Comparison of ENCODE assay signal across 8 mouse cellular contexts in genomic region chr11:119083724-119084445, GRCm38 (mm10). TPM values are rescaled to one million over a fixed set of nuclear protein-coding genes. Genes with fewer than 3 reads are reported as not detected.
DNase-seq lines count a peak whose midpoint lies in the region; ATAC-seq lines count a peak whose summit lies in the region.

No protein-coding gene starts in this region.

- H3K9me3 ChIP-seq in heart, embryonic 12.5 days (replicated peaks), result no peaks in the 10 kb centered on the region
- H3K9me3 ChIP-seq in liver, embryonic 15.5 days (replicated peaks), result no peaks in the 10 kb centered on the region

- DNase-seq in urinary bladder, adult 18-20 months (ENCODE audit: low spot score in 2 of 2), result peak; percentile 45 to 48
- DNase-seq in urinary bladder, postnatal 10 days (ENCODE audit: low spot score), result no peak
- DNase-seq in cerebellum, postnatal 14 days, result peak; percentile 69 to 71
- peak; percentile 74 for DNase-seq in kidney, adult 9 months
- DNase-seq in natural killer cell, adult 2 months (ENCODE audit: low spot score in 2 of 2), result peak; percentile 65
- DNase-seq in urinary bladder, adult 2 months (ENCODE audit: low spot score), result peak; percentile 49

- H3K4me3 ChIP-seq in heart, embryonic 12.5 days, result peak overlapping the region; percentile 83
- peak overlapping the region; percentile 68 for H3K4me3 ChIP-seq in liver, embryonic 15.5 days (replicated peaks)

- no peak overlapping the region for H3K27ac ChIP-seq in heart, embryonic 12.5 days (ENCODE audit: poor library complexity, severe bottlenecking)
- no peak overlapping the region for H3K27ac ChIP-seq in liver, embryonic 15.5 days (replicated peaks)

- H3K4me2 ChIP-seq in heart, embryonic 12.5 days, result peak overlapping the region; percentile 95
- H3K4me2 ChIP-seq in liver, embryonic 15.5 days, result peak overlapping the region; percentile 76

- peak overlapping the region; percentile 95 for H3K9ac ChIP-seq in heart, embryonic 12.5 days
- H3K9ac ChIP-seq in liver, embryonic 15.5 days, result no peak overlapping the region

- no peak for ATAC-seq in heart, embryonic 12.5 days (ENCODE audit: insufficient number of reproducible peaks, low FRiP score)
- no peak for ATAC-seq in liver, embryonic 15.5 days (ENCODE audit: insufficient read depth)

- 6% methylated on average over 28 of the region's 28 CpGs for WGBS in heart, embryonic 12.5 days
- 4% methylated on average over 28 of the region's 28 CpGs for WGBS in liver, embryonic 15.5 days (ENCODE audit: insufficient replicate concordance)

- H3K4me1 ChIP-seq in heart, embryonic 12.5 days (replicated peaks), result peaks cover 77% of the 10 kb centered on the region
- peaks cover 75% of the 10 kb centered on the region for H3K4me1 ChIP-seq in liver, embryonic 15.5 days (replicated peaks)

- peaks cover 55% of the 10 kb centered on the region for H3K27me3 ChIP-seq in heart, embryonic 12.5 days (replicated peaks)
- peaks cover 63% of the 10 kb centered on the region for H3K27me3 ChIP-seq in liver, embryonic 15.5 days

- peaks cover 24% of the 10 kb centered on the region for H3K36me3 ChIP-seq in heart, embryonic 12.5 days
- H3K36me3 ChIP-seq in liver, embryonic 15.5 days (replicated peaks), result peaks cover 9% of the 10 kb centered on the region

RNA-seq across cellular contexts. Expression of gene Cbx4, which starts 2.1 kb away (rescaled TPM):
- polyA plus RNA-seq in heart, embryonic 12.5 days (2016; fragmentation: Nextera tagmentation; extraction: Ambion mirVana), result 13.2 and 14.9 TPM in 2 replicates
- polyA plus RNA-seq in liver, embryonic 15.5 days (2015; fragmentation: Nextera tagmentation; extraction: Ambion mirVana), result 2.8 and 2.9 TPM in 2 replicates
- polyA plus RNA-seq in urinary bladder, adult 2 months (2012; rRNA removed), result 32.2 and 36.0 TPM in 2 replicates

RNA-seq across cellular contexts. Expression of gene Cbx8, which starts 43.1 kb away (rescaled TPM):
- 7.3 and 8.8 TPM in 2 replicates for polyA plus RNA-seq in heart, embryonic 12.5 days (2016; fragmentation: Nextera tagmentation; extraction: Ambion mirVana)
- 3.3 and 3.5 TPM in 2 replicates for polyA plus RNA-seq in liver, embryonic 15.5 days (2015; fragmentation: Nextera tagmentation; extraction: Ambion mirVana)
- 5.4 and 6.8 TPM in 2 replicates for polyA plus RNA-seq in urinary bladder, adult 2 months (2012; rRNA removed)
